Mouse (Mus musculus) embryonic facial prominence, embryonic 15.5 days (tissue): ENCODE results near the gene Ano3. TPM values are rescaled to one million over a fixed set of nuclear protein-coding genes. Genes with fewer than 3 reads are reported as not detected.
A peak's percentile ranks its signal among the peaks of the same experiment; 100 is the strongest.
"Not testable (repeated sequence)": the region's sequence is repeated elsewhere in the genome, so short reads cannot be mapped to it uniquely, and the experiment has no call there.

Source experiments
- ATAC-seq: fragments of 200-750 bp; cut with Nextera tagmentation; 2 replicates; pipeline ENCODE4 v1.8.0; 2017; ENCODE audit warnings: low read depth, moderate TSS enrichment; ENCODE audit not compliant: insufficient number of reproducible peaks, low FRiP score, low TSS enrichment
- H3K27ac ChIP-seq: fragments of 300-500 bp; sonication (generic); replicated peaks from 2 replicates; pipeline ENCODE4 v1.5.1; 2015; ENCODE audit warnings: mild to moderate bottlenecking, inconsistent platforms
- H3K27me3 ChIP-seq: fragments of 300-500 bp; sonication (generic); 2 replicates; pipeline ENCODE4 v1.6.1; 2015; ENCODE audit warnings: inconsistent platforms
- H3K36me3 ChIP-seq: fragments of 300-500 bp; sonication (generic); 2 replicates; pipeline ENCODE4 v1.6.1; 2015; ENCODE audit warnings: mild to moderate bottlenecking, inconsistent platforms
- H3K4me1 ChIP-seq: fragments of 300-500 bp; sonication (generic); 2 replicates; pipeline ENCODE4 v1.6.1; 2015; ENCODE audit warnings: inconsistent platforms
- H3K4me2 ChIP-seq: fragments of 300-500 bp; sonication (generic); replicated peaks from 2 replicates; pipeline ENCODE4 v1.6.1; 2015; ENCODE audit warnings: mild to moderate bottlenecking, inconsistent platforms
- H3K4me3 ChIP-seq: fragments of 300-500 bp; sonication (generic); replicated peaks from 2 replicates; pipeline ENCODE4 v1.5.1; 2015; ENCODE audit warnings: mild to moderate bottlenecking, inconsistent platforms
- H3K9ac ChIP-seq: fragments of 300-500 bp; sonication (generic); 2 replicates; pipeline ENCODE4 v1.6.1; 2015; ENCODE audit warnings: inconsistent platforms
- H3K9me3 ChIP-seq: fragments of 300-500 bp; sonication (generic); replicated peaks from 2 replicates; pipeline ENCODE4 v1.6.1; 2016; ENCODE audit warnings: inconsistent platforms
- WGBS: fragments of 180-500 bp; shearing (Covaris S2); methylation state at CpG from one replicate; pipeline ENCODE4 v1.1.7; 2015; 5-methylcytosine and 5-hydroxymethylcytosine counted together
- polyA plus RNA-seq: library from polyadenylated mRNA; unstranded; fragments of >200 nt; fragmentation: Nextera tagmentation; extraction: Ambion mirVana; gene quantifications from 2 replicates; pipeline ENCODE4 v1.2.1, GENCODE M21; 2015

Ano3 gene
- 0.17 and 0.20 TPM in 2 replicates for polyA plus RNA-seq

DNA sequence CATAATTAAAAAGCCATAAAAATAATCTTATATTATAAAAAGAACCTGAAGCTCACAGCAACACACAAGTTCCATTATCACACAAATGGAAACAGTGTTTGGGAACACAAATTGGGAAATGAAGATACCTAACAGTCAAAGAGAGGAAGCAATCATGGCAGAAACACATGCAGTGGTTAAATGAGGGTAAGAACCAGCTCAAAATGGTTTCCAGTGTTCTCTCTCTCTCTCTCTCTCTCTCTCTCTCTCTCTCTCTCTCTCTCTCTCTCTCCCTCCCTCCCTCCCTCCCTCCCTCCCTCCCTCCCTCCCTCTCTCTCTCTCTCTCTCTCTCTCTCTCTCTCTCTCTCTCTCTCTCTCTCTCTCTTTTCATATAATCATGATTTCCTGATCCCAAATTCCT lies at the start of gene Ano3:
TSS of gene Ano3 (minus strand) at position 101 of the 400 bp plus-strand sequence.
- H3K4me2 ChIP-seq = peak within 1 kb of the TSS; percentile 51
- not testable (repeated sequence) for H3K27ac ChIP-seq, H3K9me3 ChIP-seq, H3K27me3 ChIP-seq, H3K36me3 ChIP-seq, ATAC-seq, H3K4me1 ChIP-seq, H3K9ac ChIP-seq
- H3K4me3 ChIP-seq = peak within 1 kb of the TSS; percentile 25

DNA sequence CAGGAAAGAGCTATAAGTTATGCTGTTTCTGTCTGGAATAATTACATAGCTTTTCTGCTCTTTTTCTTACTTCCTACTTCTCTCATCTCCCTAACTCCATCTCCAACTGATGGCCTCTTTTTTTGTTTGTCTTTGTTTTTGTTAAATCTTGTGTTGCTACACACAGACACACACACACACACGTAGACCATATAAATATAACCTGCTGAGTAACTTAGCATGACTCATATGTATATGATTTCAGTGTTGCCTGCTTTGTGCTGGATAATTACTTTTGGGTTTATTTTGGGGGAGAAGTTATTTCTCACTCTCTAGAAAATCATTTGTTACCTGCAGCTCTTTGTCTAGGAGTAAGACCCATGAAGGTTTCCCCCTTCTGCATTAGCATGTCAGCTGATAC lies 39.3 kb upstream of the Ano3 start:
- no peak for ATAC-seq

DNA sequence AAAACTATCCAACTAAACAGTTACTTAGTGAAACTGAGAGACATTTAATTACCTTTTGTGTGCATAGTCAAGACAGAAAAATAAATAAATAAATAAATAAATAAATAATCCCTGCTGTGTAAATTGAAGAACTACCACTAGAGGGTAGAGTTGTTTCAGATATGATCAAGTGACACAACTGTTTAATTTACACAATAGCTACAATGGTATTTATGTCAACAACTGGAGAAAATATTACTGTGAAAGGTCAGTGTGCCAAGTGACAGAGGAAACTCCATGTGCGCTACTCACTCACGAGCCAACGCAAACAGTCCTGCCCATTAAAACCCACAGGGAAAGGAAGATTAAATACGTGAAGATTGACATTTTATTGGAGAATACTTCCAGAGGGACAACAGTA lies 38.8 kb upstream of the Ano3 start:
- Histone ChIP-seq H3K36me3 (no peaks in the 10 kb centered on the region), H3K9ac (no peak overlapping the region), H3K27me3 (no peaks in the 10 kb centered on the region), H3K27ac (no peak overlapping the region), H3K4me1 (no peaks in the 10 kb centered on the region), H3K4me3 (no peak overlapping the region), H3K4me2 (no peak overlapping the region), H3K9me3 (no peaks in the 10 kb centered on the region)
- WGBS = 73% methylated on average over 4 of the region's 4 CpGs
- ATAC-seq = no peak

More for the DNA sequence above, 39.3 kb upstream of the Ano3 start:
- Histone ChIP-seq H3K4me1 (no peaks in the 10 kb centered on the region), H3K4me3 (no peak overlapping the region), H3K9ac (no peak overlapping the region), H3K27me3 (no peaks in the 10 kb centered on the region), H3K36me3 (no peaks in the 10 kb centered on the region), H3K9me3 (no peaks in the 10 kb centered on the region), H3K4me2 (no peak overlapping the region), H3K27ac (no peak overlapping the region)
- WGBS = 61% methylated on average over 1 of the region's 1 CpGs

- Histone ChIP-seq H3K9me3 (no peaks in the 10 kb centered on the region), H3K36me3 (no peaks in the 10 kb centered on the region), H3K4me3 (no peak overlapping the region), H3K4me1 (no peaks in the 10 kb centered on the region), H3K27me3 (no peaks in the 10 kb centered on the region), H3K4me2 (no peak overlapping the region), H3K9ac (no peak overlapping the region), H3K27ac (no peak overlapping the region)
- ATAC-seq = no peak
- 85% methylated on average over 2 of the region's 2 CpGs for WGBS
Observed at GRCm38 (mm10) chr2:110985853-110986271, 35.1 kb upstream of the Ano3 start.

- WGBS = 20% methylated on average over 1 of the region's 1 CpGs
- H3K4me3 ChIP-seq = no peak overlapping the region
- no peak overlapping the region for H3K4me2 ChIP-seq
- H3K36me3 ChIP-seq = no peaks in the 10 kb centered on the region
- H3K9me3 ChIP-seq = no peaks in the 10 kb centered on the region
- H3K27ac ChIP-seq = no peak overlapping the region
- no peak for ATAC-seq
- no peaks in the 10 kb centered on the region for H3K27me3 ChIP-seq
- no peak overlapping the region for H3K9ac ChIP-seq
- H3K4me1 ChIP-seq = no peaks in the 10 kb centered on the region
Observed at GRCm38 (mm10) chr2:110981733-110982132, 31.0 kb upstream of the Ano3 start.

GRCm38 (mm10) chr2:110979610-110980009 lies 28.9 kb upstream of the Ano3 start:
- Histone ChIP-seq H3K9ac (no peak overlapping the region), H3K27me3 (no peaks in the 10 kb centered on the region), H3K27ac (no peak overlapping the region), H3K4me1 (no peaks in the 10 kb centered on the region), H3K4me2 (no peak overlapping the region), H3K9me3 (no peaks in the 10 kb centered on the region), H3K4me3 (no peak overlapping the region), H3K36me3 (no peaks in the 10 kb centered on the region)
- ATAC-seq = no peak
- 71% methylated on average over 2 of the region's 2 CpGs for WGBS

GRCm38 (mm10) chr2:110976871-110977270 lies 26.1 kb upstream of the Ano3 start:
- Histone ChIP-seq H3K27me3 (no peaks in the 10 kb centered on the region), H3K4me2 (no peak overlapping the region), H3K27ac (no peak overlapping the region), H3K4me1 (no peaks in the 10 kb centered on the region), H3K36me3 (no peaks in the 10 kb centered on the region), H3K4me3 (no peak overlapping the region), H3K9ac (no peak overlapping the region), H3K9me3 (no peaks in the 10 kb centered on the region)
- no peak for ATAC-seq
- WGBS = 75% methylated on average over 2 of the region's 2 CpGs

DNA sequence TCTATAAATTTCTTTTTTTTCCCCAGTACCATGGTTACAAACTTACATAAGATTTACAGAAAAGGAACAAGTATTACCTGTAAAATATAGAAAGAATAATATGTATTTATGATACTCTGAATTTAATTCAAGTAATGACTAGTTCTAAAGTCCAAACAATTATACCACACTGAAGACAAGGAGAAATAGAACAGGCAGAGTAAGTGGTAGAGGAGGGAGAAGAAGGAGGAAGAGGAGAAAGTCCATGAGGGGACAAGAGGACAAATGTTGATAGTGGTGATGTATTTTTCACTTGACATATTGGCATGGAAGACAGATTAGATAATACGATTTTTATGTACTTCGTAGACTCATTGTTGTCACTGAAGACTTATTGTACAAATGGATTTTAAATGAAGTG lies 19.4 kb upstream of the Ano3 start:
- no peak overlapping the region for H3K27ac ChIP-seq
- no peaks in the 10 kb centered on the region for H3K4me1 ChIP-seq
- WGBS = 88% methylated on average over 2 of the region's 2 CpGs
- H3K4me3 ChIP-seq = no peak overlapping the region
- H3K9me3 ChIP-seq = no peaks in the 10 kb centered on the region
- no peaks in the 10 kb centered on the region for H3K36me3 ChIP-seq
- no peak overlapping the region for H3K9ac ChIP-seq
- H3K27me3 ChIP-seq = no peaks in the 10 kb centered on the region
- no peak for ATAC-seq
- no peak overlapping the region for H3K4me2 ChIP-seq

GRCm38 (mm10) chr2:110965398-110965797 lies 14.7 kb upstream of the Ano3 start:
- H3K36me3 ChIP-seq = no peaks in the 10 kb centered on the region
- ATAC-seq = no peak

GRCm38 (mm10) chr2:110950432-110950803 lies 305 bp downstream of the Ano3 start:
- H3K27me3 ChIP-seq = no peaks in the 10 kb centered on the region
- peak overlapping the region; percentile 25; the same call in 1 of the 2 replicates for H3K4me3 ChIP-seq
- no peak overlapping the region for H3K9ac ChIP-seq
- WGBS = 52% methylated on average over 3 of the region's 3 CpGs
- no peak for ATAC-seq
- H3K4me1 ChIP-seq = 0 out of 2 replicates have a peak, but pooled peaks cover 6% of the 10 kb centered on the region
- no peaks in the 10 kb centered on the region for H3K36me3 ChIP-seq
- H3K9me3 ChIP-seq = no peaks in the 10 kb centered on the region
- no peak overlapping the region for H3K27ac ChIP-seq
- peak overlapping the region; percentile 51 for H3K4me2 ChIP-seq

More at GRCm38 (mm10) chr2:110965398-110965797, 14.7 kb upstream of the Ano3 start:
- WGBS = 86% methylated on average over 3 of the region's 3 CpGs
- Histone ChIP-seq H3K4me2 (no peak overlapping the region), H3K4me1 (no peaks in the 10 kb centered on the region), H3K9ac (no peak overlapping the region), H3K27ac (no peak overlapping the region), H3K9me3 (no peaks in the 10 kb centered on the region), H3K4me3 (no peak overlapping the region), H3K27me3 (no peaks in the 10 kb centered on the region)

DNA sequence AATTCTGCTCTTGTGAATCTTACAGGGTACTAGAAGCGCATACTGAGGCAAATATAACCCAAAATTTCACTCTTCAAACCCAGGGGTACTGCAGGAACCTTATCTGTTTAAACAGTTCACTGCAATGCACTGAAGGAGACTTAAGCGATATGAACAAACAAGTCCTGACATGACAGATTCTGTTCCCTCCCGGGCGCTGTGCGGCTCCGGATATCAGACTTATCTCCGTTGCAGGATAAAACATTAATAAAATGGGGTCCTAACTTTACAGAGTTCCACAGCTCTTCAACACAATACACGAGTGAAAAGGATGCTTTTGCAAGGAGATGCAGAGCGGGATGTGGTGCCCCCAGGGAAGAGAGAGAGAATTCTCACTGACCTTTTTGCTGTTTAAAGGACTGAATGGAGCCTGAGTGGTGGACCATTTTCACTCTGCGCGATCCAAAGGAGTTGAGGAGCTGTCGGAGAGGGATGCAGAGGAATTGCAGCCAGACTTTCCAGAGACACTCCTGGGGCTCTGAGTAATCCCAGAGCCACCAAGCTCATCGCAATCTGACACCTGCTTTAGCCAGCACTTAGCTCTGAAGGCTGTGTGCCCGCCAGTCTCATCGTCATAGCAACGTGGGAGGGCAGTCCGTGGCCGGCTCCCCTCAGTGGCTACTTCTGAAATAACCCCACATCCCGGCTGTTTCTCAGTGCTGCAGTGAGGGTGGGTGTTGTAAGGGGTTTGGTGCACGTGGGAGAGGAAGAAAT lies 868 bp downstream of the Ano3 start:
- H3K9ac ChIP-seq = no peak overlapping the region

DNA sequence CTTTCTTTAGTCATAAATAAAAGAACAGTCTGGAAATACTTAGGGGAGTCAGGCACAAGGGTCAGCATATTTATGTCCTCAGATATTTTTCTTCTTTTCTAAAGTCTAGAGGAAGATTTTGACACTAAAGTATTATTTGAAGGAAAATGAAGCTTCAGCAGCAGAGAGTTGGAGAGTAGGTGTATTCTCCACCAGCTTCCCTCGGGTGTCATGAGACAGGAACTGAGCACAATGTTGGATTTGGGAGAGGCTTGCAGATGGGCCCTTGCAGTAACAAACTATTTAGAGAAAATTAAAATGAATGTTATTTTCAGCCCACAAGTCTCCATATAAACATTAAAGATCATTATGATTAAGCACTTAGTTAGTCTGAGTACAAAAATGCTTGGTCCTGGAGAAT lies 5.6 kb downstream of the Ano3 start:
- Histone ChIP-seq H3K4me2 (no peak overlapping the region), H3K27me3 (no peaks in the 10 kb centered on the region), H3K36me3 (no peaks in the 10 kb centered on the region), H3K4me1 (0 out of 2 replicates have a peak, but pooled peaks cover 5% of the 10 kb centered on the region), H3K9ac (no peak overlapping the region), H3K9me3 (no peaks in the 10 kb centered on the region), H3K27ac (no peak overlapping the region), H3K4me3 (no peak overlapping the region)
- 64% methylated on average over 1 of the region's 1 CpGs for WGBS
- no peak for ATAC-seq

More for the DNA sequence above, 868 bp downstream of the Ano3 start:
- WGBS = 7% methylated on average over 20 of the region's 20 CpGs
- H3K36me3 ChIP-seq = no peaks in the 10 kb centered on the region
- H3K9me3 ChIP-seq = no peaks in the 10 kb centered on the region
- peak; percentile 54; the same call in 1 of the 2 replicates for ATAC-seq
- H3K4me2 ChIP-seq = peak overlapping the region; percentile 51
- no peak overlapping the region for H3K27ac ChIP-seq
- H3K4me3 ChIP-seq = peak overlapping the region; percentile 25
- H3K4me1 ChIP-seq = 0 out of 2 replicates have a peak, but pooled peaks cover 6% of the 10 kb centered on the region
- no peaks in the 10 kb centered on the region for H3K27me3 ChIP-seq
